In genomic region chr15:88408461-88409379, GRCm38 (mm10) we compare ENCODE assay signal across 10 mouse cellular contexts.
DNase-seq lines count a peak whose midpoint lies in the region; ATAC-seq lines count a peak whose summit lies in the region.
"Had no signal": no experiment of that assay in that cellular context is flagged by ENCODE, and none has a peak within 500 bp of the region (broad histone marks: within the 10 kb centered on the region; RNA-seq: fewer than 3 reads in every experiment).

No protein-coding gene starts in this region.

- intact Hi-C loops in heart, postnatal 14 days (cut with DNase I): no loop called here

- no peaks in the 10 kb centered on the region for H3K36me3 ChIP-seq in hindbrain, embryonic 14.5 days (replicated peaks; ENCODE audit: control insufficient read depth, insufficient read depth)
- H3K36me3 ChIP-seq in hindbrain, embryonic 11.5 days (ENCODE audit: control insufficient read depth, insufficient read depth, low read length): no peaks in the 10 kb centered on the region
- H3K36me3 ChIP-seq in forebrain, embryonic 14.5 days (ENCODE audit: control insufficient read depth, insufficient read depth, low read length): no peaks in the 10 kb centered on the region

- H3K27ac ChIP-seq in hindbrain, embryonic 14.5 days: peak overlapping the region; percentile 57; the same call in 1 of the 2 replicates
- H3K27ac ChIP-seq in hindbrain, embryonic 11.5 days (ENCODE audit: low read depth, low read length): no peak overlapping the region
- H3K27ac ChIP-seq in forebrain, embryonic 14.5 days (ENCODE audit: low read depth, low read length): peak overlapping the region; percentile 78

- 0 out of 2 replicates have a peak, but pooled peaks cover 4% of the 10 kb centered on the region for H3K4me1 ChIP-seq in hindbrain, embryonic 14.5 days (replicated peaks; ENCODE audit: control insufficient read depth, insufficient read depth, low read length)
- no peaks in the 10 kb centered on the region for H3K4me1 ChIP-seq in hindbrain, embryonic 11.5 days (replicated peaks; ENCODE audit: control insufficient read depth, insufficient read depth, low read length)
- peaks cover 18% of the 10 kb centered on the region for H3K4me1 ChIP-seq in forebrain, embryonic 14.5 days (ENCODE audit: control insufficient read depth, insufficient read depth, low read length)

- H3K27me3 ChIP-seq in hindbrain, embryonic 14.5 days (ENCODE audit: control insufficient read depth, insufficient read depth, low read length): 0 out of 2 replicates have a peak, but pooled peaks cover 3% of the 10 kb centered on the region
- no peaks in the 10 kb centered on the region for H3K27me3 ChIP-seq in hindbrain, embryonic 11.5 days (ENCODE audit: control insufficient read depth, insufficient read depth, low read length)
- no peaks in the 10 kb centered on the region for H3K27me3 ChIP-seq in forebrain, embryonic 14.5 days (replicated peaks; ENCODE audit: control insufficient read depth, insufficient read depth, low read length)

- peaks cover 7% of the 10 kb centered on the region; the same call in 1 of the 2 replicates for H3K9me3 ChIP-seq in hindbrain, embryonic 14.5 days (ENCODE audit: control insufficient read depth, low read length)
- H3K9me3 ChIP-seq in hindbrain, embryonic 11.5 days (ENCODE audit: control insufficient read depth, low read length): no peaks in the 10 kb centered on the region
- H3K9me3 ChIP-seq in forebrain, embryonic 14.5 days (replicated peaks; ENCODE audit: control insufficient read depth, low read length): no peaks in the 10 kb centered on the region

- no peak overlapping the region for H3K4me3 ChIP-seq in hindbrain, embryonic 14.5 days (replicated peaks; ENCODE audit: low read length)
- H3K4me3 ChIP-seq in hindbrain, embryonic 11.5 days (ENCODE audit: low read depth, low read length): no peak overlapping the region
- H3K4me3 ChIP-seq in forebrain, embryonic 14.5 days (ENCODE audit: low read depth, low read length): no peak overlapping the region

- WGBS in hindbrain, embryonic 14.5 days: 58% methylated on average over 20 of the region's 20 CpGs
- WGBS in hindbrain, embryonic 11.5 days: 84% methylated on average over 20 of the region's 20 CpGs
- 17% methylated on average over 20 of the region's 20 CpGs for WGBS in forebrain, embryonic 14.5 days

- no peak overlapping the region for H3K4me2 ChIP-seq in hindbrain, embryonic 14.5 days (replicated peaks)
- H3K4me2 ChIP-seq in hindbrain, embryonic 11.5 days (replicated peaks; ENCODE audit: low read depth, low read length): no peak overlapping the region
- peak overlapping the region; percentile 37 for H3K4me2 ChIP-seq in forebrain, embryonic 14.5 days (ENCODE audit: low read length)
- H3K4me2 ChIP-seq: lung, embryonic 14.5 days had no signal

- 0 out of 2 replicates have a peak, but pooled peaks have one; percentile 65 for ATAC-seq in hindbrain, embryonic 14.5 days (ENCODE audit: low FRiP score)
- no peak for ATAC-seq in hindbrain, embryonic 11.5 days (ENCODE audit: low FRiP score)
- ATAC-seq in forebrain, embryonic 14.5 days: peak; percentile 85
- ATAC-seq: inflammation-experienced regulatory T-cells, adult 6 months had no signal

- DNase-seq in hindbrain, embryonic 14.5 days (ENCODE audit: low spot score): peak; percentile 54
- DNase-seq in hindbrain, embryonic 11.5 days (ENCODE audit: low spot score): no peak
- DNase-seq in forebrain, embryonic 14.5 days (ENCODE audit: low spot score): peak; percentile 90
- peak; percentile 52 to 67 for DNase-seq in layer of hippocampus, postnatal 10 days (ENCODE audit: low spot score in 2 of 2)
- DNase-seq in right cerebral cortex, adult 18-20 months: peak; percentile 51
- no peak for DNase-seq in yolk sac, embryonic 10.5 days (ENCODE audit: low spot score)
- no peak for DNase-seq in heart, postnatal 14 days
- no peak for DNase-seq in retina, postnatal 1 day
- DNase-seq: lung, embryonic 14.5 days had no signal

- no peak overlapping the region for H3K9ac ChIP-seq in hindbrain, embryonic 14.5 days
- H3K9ac ChIP-seq in hindbrain, embryonic 11.5 days (ENCODE audit: low read depth, low read length): no peak overlapping the region
- H3K9ac ChIP-seq in forebrain, embryonic 14.5 days (ENCODE audit: low read length): no peak overlapping the region
- H3K9ac ChIP-seq: lung, embryonic 14.5 days had no signal

Comparison
In these comparisons a context has a peak if more than half of its experiments do, and no peak if none do; other contexts are left out.
1. DNase-seq: peak in hindbrain, embryonic 14.5 days (single experiment), forebrain, embryonic 14.5 days (single experiment), layer of hippocampus, postnatal 10 days (2 of 2) and right cerebral cortex, adult 18-20 months (single experiment); none in hindbrain, embryonic 11.5 days (single experiment), yolk sac, embryonic 10.5 days (single experiment), heart, postnatal 14 days (0 of 2) and retina, postnatal 1 day (single experiment).